Mouse (Mus musculus): ENCODE data around the gene Arrdc2.

The Arrdc2 gene

GRCm38 (mm10) chr8:70839408-70840351 lies at the start of gene Arrdc2:
TSS of gene Arrdc2 (minus strand) at chr8:70839720.
- DNase-seq (ENCODE audit: low read depth, low spot score) = peak; percentile 100

DNA sequence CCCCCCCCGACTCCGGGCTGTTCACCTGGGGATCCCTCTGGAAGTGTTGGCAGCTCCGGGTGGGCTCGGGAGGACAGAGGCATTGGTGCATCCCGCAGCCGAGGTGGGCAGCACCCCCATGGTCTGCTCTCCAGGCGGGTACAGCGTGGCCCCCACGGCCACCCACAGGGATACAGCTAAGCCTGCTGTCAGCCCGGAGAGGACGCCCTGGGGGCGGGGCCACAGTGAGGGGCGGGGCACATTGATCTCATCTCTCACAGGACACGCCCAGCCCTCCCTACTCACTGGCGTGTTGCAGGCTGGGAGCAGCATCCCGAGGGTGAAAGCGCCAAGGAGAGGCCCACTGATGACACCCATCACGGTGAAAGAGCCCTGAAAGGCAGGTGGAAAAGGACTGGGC lies 48.1 kb upstream of the Arrdc2 start:
- DNase-seq (ENCODE audit: low read depth, low spot score) = no peak

DNA sequence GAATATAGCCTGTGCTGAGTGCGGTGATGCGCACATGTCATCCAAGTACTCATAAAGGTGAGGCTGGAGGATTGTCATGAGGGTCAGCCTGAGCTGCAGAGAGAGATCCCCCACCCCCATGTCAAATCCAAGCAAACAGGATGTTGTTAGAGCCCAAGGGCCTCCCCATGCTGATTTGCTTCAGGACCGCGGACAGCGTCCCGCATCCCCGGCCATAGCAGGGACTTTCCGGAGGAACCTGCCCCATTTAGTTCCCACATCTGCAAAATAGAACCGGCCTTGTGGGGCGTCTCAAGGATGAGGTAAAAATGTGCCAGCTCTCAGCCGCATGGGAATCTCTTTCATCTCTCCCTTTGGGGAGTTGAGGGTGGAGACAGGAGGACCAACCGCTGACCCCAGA lies 46.1 kb upstream of the Arrdc2 start:
- peak; percentile 46 for DNase-seq (ENCODE audit: low read depth, low spot score)

DNA sequence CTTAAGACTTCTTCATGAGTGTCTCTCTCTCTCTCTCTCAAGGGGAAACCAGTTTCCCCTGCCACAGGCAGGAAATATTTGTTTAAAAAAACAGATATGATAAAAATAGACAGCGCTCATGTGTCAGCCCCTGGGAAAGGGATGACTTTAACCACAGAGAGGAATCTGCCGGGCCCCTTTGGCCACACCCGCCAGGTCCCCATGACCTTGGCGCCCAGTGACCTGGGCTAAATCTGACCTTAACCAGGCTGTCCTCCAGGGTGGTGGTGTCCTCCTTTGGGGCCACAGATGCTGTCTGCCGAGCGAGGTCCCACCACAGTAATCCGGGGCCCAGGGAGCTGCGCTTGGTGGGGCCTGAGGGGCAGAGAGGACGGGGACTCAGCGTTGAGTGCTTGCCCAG lies 45.2 kb upstream of the Arrdc2 start:
- DNase-seq (ENCODE audit: low read depth, low spot score) = no peak

DNA sequence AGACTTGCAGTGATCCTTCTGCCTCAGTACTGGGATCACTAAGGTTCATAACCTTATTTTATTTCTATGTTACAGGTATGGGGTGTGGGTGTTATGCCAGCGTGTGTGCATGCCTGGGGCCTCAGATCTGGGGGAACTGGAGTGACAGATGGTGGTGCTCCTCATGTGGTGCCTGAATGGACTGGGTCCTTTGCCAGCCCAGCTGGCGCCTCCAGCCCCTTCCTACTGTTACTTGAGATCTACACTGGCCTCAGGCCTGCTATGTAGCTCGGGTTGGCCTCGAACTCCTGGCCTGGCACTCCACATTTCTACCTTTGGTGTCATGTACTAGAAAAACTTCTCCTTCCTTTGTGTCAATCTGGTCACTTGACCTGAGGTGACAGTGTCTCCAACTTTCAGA lies 44.7 kb upstream of the Arrdc2 start:
- DNase-seq (ENCODE audit: low read depth, low spot score) = no peak

GRCm38 (mm10) chr8:70880546-70880945 lies 41.0 kb upstream of the Arrdc2 start:
- DNase-seq (ENCODE audit: low read depth, low spot score) = no peak

DNA sequence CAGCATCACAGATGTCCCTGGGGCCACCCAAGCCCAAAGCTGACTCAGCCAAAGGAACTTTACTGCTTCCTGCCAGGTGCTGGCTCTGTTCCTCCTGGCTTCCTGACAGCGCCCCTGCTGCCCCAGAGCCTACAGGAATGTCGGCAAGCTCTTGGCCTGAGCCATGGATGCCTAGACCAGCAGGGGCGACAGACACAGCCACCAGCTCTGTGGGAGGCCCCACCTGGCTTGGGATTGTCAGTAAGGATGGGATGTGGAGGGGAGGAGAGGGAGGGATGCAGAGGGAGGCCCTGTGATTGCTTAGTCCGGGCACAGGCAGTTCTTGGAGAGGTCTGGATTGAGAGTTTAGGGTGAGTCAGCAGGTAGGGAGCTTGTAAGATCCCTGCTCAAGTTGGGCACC lies 40.6 kb upstream of the Arrdc2 start:
- DNase-seq (ENCODE audit: low read depth, low spot score) = no peak

GRCm38 (mm10) chr8:70879500-70879899 lies 40.0 kb upstream of the Arrdc2 start:
- DNase-seq (ENCODE audit: low read depth, low spot score) = no peak

- DNase-seq (ENCODE audit: low read depth, low spot score) = no peak
Measured at GRCm38 (mm10) chr8:70878178-70878577, 38.7 kb upstream of the Arrdc2 start.

- DNase-seq (ENCODE audit: low read depth, low spot score) = no peak
Measured at GRCm38 (mm10) chr8:70876382-70876781, 36.9 kb upstream of the Arrdc2 start.

DNA sequence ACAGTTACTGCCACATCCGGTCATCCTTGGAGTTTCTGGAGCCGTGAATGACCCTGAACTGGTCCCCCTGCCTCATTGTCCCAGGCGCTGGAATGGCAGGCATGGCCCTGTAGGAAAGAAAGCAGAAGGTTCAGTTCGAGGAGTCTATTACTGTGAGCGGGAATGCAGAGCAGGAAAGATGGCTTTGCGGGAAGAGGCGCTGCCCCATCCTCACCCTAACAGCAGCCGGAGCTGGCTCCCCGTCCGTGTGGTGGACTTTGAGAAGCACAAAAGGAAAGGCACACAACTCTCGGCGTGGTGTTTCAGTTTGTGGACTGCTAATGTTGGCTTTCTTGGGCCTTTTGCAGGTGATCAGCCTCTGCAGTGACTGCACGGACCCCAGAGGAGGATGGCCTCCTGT lies 34.9 kb upstream of the Arrdc2 start:
- DNase-seq (ENCODE audit: low read depth, low spot score) = no peak

- peak; percentile 97 for DNase-seq (ENCODE audit: low read depth, low spot score)
Measured at GRCm38 (mm10) chr8:70873364-70873985, 34.0 kb upstream of the Arrdc2 start, which contains the start of gene Ccdc124. TSS of gene Ccdc124 (minus strand) at chr8:70873935.

DNA sequence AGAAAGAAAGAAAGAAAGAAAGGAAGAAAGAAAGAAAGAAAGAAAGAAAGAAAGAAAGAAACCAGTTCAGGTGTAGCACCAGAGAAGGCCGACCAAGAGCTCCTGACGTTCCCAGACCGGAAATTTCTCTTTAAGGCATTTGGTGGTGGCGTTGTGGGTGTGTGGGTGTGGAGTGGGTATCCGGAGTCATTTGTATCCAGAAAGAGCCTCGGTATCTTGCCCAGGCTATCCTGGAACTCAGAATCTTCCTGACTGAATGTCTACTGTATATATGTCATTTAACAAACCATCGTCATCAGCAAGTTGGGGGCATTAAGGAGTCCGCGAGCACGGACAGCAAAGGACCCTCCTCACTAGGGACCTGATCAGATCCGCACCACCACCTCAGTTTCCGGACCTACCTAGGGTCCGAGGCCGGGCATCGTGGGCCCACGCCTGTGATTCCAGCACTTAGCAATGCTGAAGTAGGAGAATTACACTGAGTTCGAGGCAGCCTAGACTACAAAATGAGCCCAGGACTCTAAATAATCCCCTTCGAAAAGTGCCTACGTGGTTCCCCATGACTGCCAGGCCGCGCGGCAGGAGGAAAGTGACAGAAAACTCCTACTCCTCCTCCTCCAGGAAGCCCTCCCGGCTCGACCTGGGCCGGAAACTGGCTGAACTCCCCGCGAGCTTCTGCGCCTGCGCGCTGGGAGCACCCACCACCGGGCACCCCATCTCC lies 33.3 kb upstream of the Arrdc2 start:
- DNase-seq (ENCODE audit: low read depth, low spot score) = no peak

GRCm38 (mm10) chr8:70871195-70871807 lies 31.8 kb upstream of the Arrdc2 start:
- DNase-seq (ENCODE audit: low read depth, low spot score) = no peak

DNA sequence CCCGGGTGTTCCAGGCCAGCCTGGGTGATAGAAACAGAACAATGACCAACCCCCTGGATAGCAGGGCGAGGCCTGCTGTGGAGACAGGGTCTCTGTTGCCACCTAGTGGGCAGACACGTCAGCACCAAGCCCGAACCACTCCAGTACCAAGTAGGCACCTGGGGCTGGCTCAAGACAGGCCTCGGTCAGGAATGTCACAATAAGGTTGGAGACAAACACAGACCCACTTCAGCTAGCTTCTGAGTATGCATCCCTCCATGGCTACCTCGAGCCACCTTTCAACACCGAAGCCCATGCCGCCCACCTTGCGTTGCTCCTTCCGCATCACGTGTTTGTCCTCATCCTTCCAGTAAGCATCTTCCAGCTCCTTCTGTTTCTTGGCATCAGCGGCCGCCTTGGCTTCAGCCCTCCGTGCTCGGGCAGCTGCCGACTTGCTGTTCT lies 30.1 kb upstream of the Arrdc2 start:
- DNase-seq (ENCODE audit: low read depth, low spot score) = peak; percentile 90

DNA sequence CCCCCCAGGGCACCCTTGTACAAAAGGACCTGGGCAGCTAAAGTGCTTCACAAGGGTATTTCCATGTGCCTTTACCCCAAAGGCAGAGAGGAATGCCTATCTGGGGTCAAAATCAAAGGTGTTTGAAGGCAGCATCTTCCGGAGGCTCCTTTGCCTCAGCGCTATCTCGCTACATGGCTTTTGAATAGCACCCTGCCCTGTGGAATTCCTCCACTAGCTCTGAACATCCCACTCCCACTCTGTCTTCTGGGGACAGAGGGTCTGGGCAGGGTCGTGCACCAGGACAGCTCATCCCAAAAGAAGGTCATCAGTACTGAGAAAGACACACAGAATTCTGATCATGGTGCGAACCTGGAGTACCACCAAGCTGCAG lies 29.7 kb upstream of the Arrdc2 start:
- no peak for DNase-seq (ENCODE audit: low read depth, low spot score)

DNA sequence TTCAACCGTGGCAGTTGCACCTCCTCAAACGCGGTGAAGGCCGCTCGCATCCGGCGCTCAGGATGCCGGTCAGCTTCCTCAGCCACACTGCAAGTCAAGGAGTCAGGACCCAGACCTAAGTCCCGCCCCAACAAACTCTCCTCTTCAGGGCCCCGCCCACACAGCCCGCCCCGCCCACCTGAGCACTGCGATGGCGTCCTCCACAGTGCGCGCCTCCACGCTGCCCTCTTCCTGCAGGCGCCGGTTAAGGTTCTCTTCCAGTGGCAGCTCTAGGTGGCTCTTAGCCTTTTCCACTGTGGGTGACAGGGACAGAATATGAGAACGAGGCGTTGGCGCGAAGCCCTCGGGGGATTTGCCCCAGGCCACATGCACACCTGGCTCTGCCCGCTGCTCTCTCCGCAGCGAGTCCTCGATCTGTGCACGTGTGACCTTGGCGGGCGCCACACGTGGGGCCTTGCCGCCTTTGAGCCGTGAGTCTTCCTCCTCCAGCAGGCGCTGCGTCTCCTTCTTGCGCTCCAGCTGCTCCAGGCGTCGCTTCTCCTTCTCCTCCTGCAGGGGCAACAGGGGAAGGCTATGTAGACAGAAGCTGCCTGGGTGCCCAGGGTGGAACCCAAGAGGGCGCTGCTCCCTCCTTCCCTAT lies 29.2 kb upstream of the Arrdc2 start:
- DNase-seq (ENCODE audit: low read depth, low spot score) = peak; percentile 95

- DNase-seq (ENCODE audit: low read depth, low spot score) = no peak
Measured at GRCm38 (mm10) chr8:70866566-70866965, 27.0 kb upstream of the Arrdc2 start.

- DNase-seq (ENCODE audit: low read depth, low spot score) = no peak
Measured at GRCm38 (mm10) chr8:70866001-70866520, 26.5 kb upstream of the Arrdc2 start.

DNA sequence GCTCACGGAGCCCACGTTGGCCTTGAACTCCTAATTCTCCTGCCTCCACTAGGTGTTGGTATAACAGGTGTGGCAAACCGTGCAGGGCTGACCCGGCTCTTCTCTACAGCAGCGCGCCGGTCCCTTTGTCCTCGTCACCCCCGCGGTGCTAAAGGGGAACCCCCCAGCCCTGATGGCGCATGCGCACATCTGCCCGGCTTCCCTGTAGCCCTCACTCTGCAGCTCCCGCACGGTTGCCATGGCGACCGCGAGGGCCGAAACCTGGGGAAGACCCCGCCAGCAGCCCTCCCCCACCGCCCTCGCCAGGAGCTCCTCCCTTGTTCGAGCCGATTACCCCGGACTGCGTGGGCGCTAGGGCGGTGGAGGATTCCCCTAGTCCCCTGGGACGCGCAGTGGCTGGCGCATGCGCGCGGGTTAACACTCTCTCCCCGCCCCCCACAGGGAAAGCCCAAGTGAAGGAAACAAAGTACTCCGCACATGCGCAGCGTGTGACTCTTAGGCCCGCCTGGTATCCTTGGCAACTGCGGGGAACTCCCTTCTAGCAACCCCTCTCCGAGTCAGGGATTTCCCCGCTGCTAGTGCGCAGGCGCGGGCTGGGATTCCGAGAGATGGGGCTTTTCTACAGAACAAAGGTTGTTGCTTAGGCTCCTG lies 26.0 kb upstream of the Arrdc2 start:
- DNase-seq (ENCODE audit: low read depth, low spot score) = peak; percentile 100

All from A20 (cell line).